Mouse (Mus musculus) E14TG2a.4 (cell line): ENCODE data around the gene Serinc3.

Experiments used
- CTCF ChIP-seq: conservative IDR thresholded peaks from 2 replicates; pipeline ENCODE4 v1.5.1; 2014; ENCODE audit warnings: low read length
- NANOG ChIP-seq: IDR thresholded peaks from 2 replicates; pipeline ENCODE4 v1.6.1; 2014; ENCODE audit warnings: borderline replicate concordance, low read length, mixed read lengths
- POU5F1 ChIP-seq: IDR thresholded peaks from 2 replicates; pipeline ENCODE4 v1.6.1; 2014; ENCODE audit warnings: low read length, borderline replicate concordance

GRCm38 (mm10) chr2:163597661-163598060 is 47.3 kb downstream of the Serinc3 start:
- TF ChIP-seq CTCF (0 out of 2 replicates have a peak, but pooled peaks have one; percentile 6), POU5F1 (no peak), NANOG (no peak)
